Mouse (Mus musculus): ENCODE data around the gene Kiss1.

GRCm38 (mm10) chr1:133314364-133314763, 7.3 kb upstream of the Kiss1 start:
- no peak for TF ChIP-seq EP300 (optimal IDR thresholded peaks at IDR 0.05)
- TF ChIP-seq CTCF (IDR thresholded peaks at IDR 0.05; ENCODE audit: low read depth), result peak; percentile 82

Measured in stomach, postnatal 0 days (tissue).